Comparison of ENCODE assay signal across 16 mouse cellular contexts in the genomic region with DNA sequence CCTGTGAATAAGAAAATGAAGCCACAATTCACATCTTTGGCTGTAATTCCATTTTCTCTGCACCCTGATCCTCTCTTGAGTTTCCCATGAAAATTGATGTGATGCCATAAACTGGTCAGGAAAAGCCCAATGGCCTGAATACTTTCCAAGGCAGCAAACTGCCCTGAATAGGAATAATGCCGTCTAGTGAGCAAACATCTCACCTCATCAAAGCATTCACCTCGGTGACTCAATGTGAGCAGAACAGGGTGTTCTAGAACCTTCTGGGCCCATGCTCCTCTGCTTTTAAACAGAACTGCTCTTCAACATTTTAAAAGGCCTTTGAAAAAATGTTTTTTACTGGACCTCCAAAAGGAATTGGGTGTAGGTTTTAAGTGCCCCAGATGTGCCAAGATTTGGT. TPM values are rescaled to one million over a fixed set of nuclear protein-coding genes. Genes with fewer than 3 reads are reported as not detected.
"Had no signal": no experiment of that assay in that cellular context is flagged by ENCODE, and none has a peak within 500 bp of the region (broad histone marks: within the 10 kb centered on the region; RNA-seq: fewer than 3 reads in every experiment).

No protein-coding gene starts in this region.

- DNase-seq: liver, postnatal 0 days; lung, adult 2 months; lung, postnatal 14 days; lung, postnatal 36 days; retina, postnatal 1 day; right cerebral cortex, postnatal 25 days; right cerebral cortex, postnatal 4 days; spleen, adult 18-20 months; thymus, adult 18-20 months; thymus, postnatal 14 days; thymus, postnatal 36 days had no signal

- ATAC-seq: liver, postnatal 0 days; lung, postnatal 0 days; midbrain, embryonic 13.5 days; midbrain, embryonic 15.5 days had no signal

RNA-seq across cellular contexts. Expression of a gene that starts 9.5 kb away (rescaled TPM):
- total RNA-seq: megakaryocyte progenitor cell, adult 5-6 weeks; monocyte, adult 5-6 weeks had no signal
